Mouse (Mus musculus) ES-E14 (cell line): ENCODE measurements around the gene Naif1.

Experiments
- CHD2 ChIP-seq: IDR thresholded peaks from 2 replicates; pipeline ENCODE4 v1.6.1; 2014; ENCODE audit warnings: mild to moderate bottlenecking, low read depth, low read length, inconsistent platforms
- HCFC1 ChIP-seq: IDR thresholded peaks from 2 replicates; pipeline ENCODE4 v1.6.1; 2012; ENCODE audit warnings: low read length, inconsistent platforms, borderline replicate concordance; ENCODE audit not compliant: insufficient read depth
- MAFK ChIP-seq: IDR thresholded peaks from 2 replicates; pipeline ENCODE4 v1.6.1; 2014; ENCODE audit warnings: mild to moderate bottlenecking, low read depth, low read length, inconsistent platforms; ENCODE audit not compliant: insufficient read depth
- ZC3H11A ChIP-seq: IDR thresholded peaks from 2 replicates; pipeline ENCODE4 v1.6.1; 2012; ENCODE audit warnings: low read depth, mild to moderate bottlenecking, inconsistent platforms, low read length, borderline replicate concordance
- ZNF384 ChIP-seq: IDR thresholded peaks from 2 replicates; pipeline ENCODE4 v1.6.1; 2012; ENCODE audit warnings: low read depth, low read length, inconsistent platforms

- no peak for TF ChIP-seq ZNF384
- no peak for TF ChIP-seq MAFK
- TF ChIP-seq HCFC1, result no peak
- no peak for TF ChIP-seq CHD2
- no peak for TF ChIP-seq ZC3H11A
Measured at GRCm38 (mm10) chr2:32411407-32411806, 38.9 kb upstream of the Naif1 start.
